Mouse (Mus musculus): ENCODE measurements around the gene Samd4.

DNA sequence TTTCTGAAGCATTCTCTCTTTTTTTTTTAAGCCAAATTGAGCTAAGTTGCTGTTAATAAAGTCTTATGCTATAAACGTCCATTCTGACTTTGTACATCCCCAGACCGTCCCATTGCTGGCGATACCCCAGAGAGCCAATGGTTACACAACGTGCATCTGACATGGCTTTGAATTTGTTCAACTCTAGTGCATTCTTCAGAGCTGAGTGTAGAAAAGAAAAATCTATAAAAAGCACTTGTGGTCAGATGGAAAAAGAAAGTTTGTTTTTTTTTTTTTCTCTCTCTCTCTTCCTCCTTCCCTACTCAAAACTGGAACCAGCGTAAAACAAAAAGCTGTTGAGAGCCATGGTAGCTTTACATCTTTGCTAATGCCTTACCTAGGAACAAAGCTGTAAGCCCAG lies 41.8 kb downstream of the Samd4 start:
- no peak for TF ChIP-seq CTCF (IDR thresholded peaks at IDR 0.05)
- TF ChIP-seq EP300 (IDR thresholded peaks at IDR 0.05), result peak; percentile 65; the same call in 1 of the 2 replicates
